ENCODE assay signal across 18 mouse cellular contexts in genomic region chr7:142699334-142699860, GRCm38 (mm10). TPM values are rescaled to one million over a fixed set of nuclear protein-coding genes. Genes with fewer than 3 reads are reported as not detected.
A peak's percentile ranks its signal among the peaks of the same experiment; 100 is the strongest.
DNase-seq lines count a peak whose midpoint lies in the region; ATAC-seq and TF ChIP-seq lines count a peak whose summit lies in the region.
"Had no signal": no experiment of that assay in that cellular context is flagged by ENCODE, and none has a peak within 500 bp of the region (broad histone marks: within the 10 kb centered on the region; RNA-seq: fewer than 3 reads in every experiment).

No protein-coding gene starts in this region.

- H3K9ac ChIP-seq in hindbrain, postnatal 0 days (replicated peaks; ENCODE audit: low read length): no peak overlapping the region
- no peak overlapping the region for H3K9ac ChIP-seq in hindbrain, embryonic 12.5 days
- H3K9ac ChIP-seq: embryonic facial prominence, embryonic 12.5 days; intestine, embryonic 15.5 days; lung, embryonic 15.5 days had no signal

- no peak overlapping the region for H3ac ChIP-seq in myocyte (ENCODE audit: control insufficient read depth, insufficient read length)

- no peak overlapping the region for H3K4me2 ChIP-seq in hindbrain, postnatal 0 days (ENCODE audit: low read depth, low read length)
- no peak overlapping the region for H3K4me2 ChIP-seq in hindbrain, embryonic 12.5 days (replicated peaks)
- H3K4me2 ChIP-seq in myocyte (ENCODE audit: low read depth): peak overlapping the region; percentile 56
- H3K4me2 ChIP-seq: embryonic facial prominence, embryonic 12.5 days; intestine, embryonic 15.5 days; lung, embryonic 15.5 days had no signal

- no peaks in the 10 kb centered on the region for H3K79me2 ChIP-seq in myocyte (ENCODE audit: control insufficient read depth, insufficient read depth)

- DNase-seq in hindbrain, postnatal 0 days (ENCODE audit: low spot score): peak; percentile 7
- peak; percentile 40 for DNase-seq in testis, postnatal 10 days (ENCODE audit: low spot score)
- DNase-seq in testis, postnatal 14 days (ENCODE audit: low spot score): no peak
- DNase-seq in gastrocnemius, postnatal 25 days: peak; percentile 60
- DNase-seq in layer of hippocampus, postnatal 10 days (ENCODE audit: low spot score in 2 of 2): no peak
- no peak for DNase-seq in layer of hippocampus, postnatal 25 days (ENCODE audit: extremely low spot score in 1 of 2, low spot score in 1 of 2)
- DNase-seq: cerebellum, postnatal 14 days; liver; thymus, postnatal 14 days had no signal

- no peak for TF ChIP-seq CTCF in hindbrain, postnatal 0 days (IDR thresholded peaks at IDR 0.05; ENCODE audit: low read depth)

- no peaks in the 10 kb centered on the region for H3K36me3 ChIP-seq in hindbrain, postnatal 0 days (ENCODE audit: insufficient read depth, low read length)
- no peaks in the 10 kb centered on the region for H3K36me3 ChIP-seq in hindbrain, embryonic 12.5 days
- H3K36me3 ChIP-seq in myocyte (ENCODE audit: control insufficient read depth, insufficient read depth): no peaks in the 10 kb centered on the region
- H3K36me3 ChIP-seq: embryonic facial prominence, embryonic 12.5 days; forebrain, embryonic 10.5 days; hindbrain, embryonic 10.5 days; intestine, embryonic 15.5 days; lung, embryonic 15.5 days had no signal

- TF ChIP-seq POLR2A in myocyte (IDR thresholded peaks at IDR 0.05; ENCODE audit: insufficient read length, low read depth): no peak

- H3K4me1 ChIP-seq in hindbrain, postnatal 0 days (ENCODE audit: insufficient read depth, low read length): no peaks in the 10 kb centered on the region
- H3K4me1 ChIP-seq in hindbrain, embryonic 12.5 days: no peaks in the 10 kb centered on the region
- H3K4me1 ChIP-seq: embryonic facial prominence, embryonic 12.5 days; forebrain, embryonic 10.5 days; hindbrain, embryonic 10.5 days; intestine, embryonic 15.5 days; lung, embryonic 15.5 days had no signal

- H3K27me3 ChIP-seq in hindbrain, postnatal 0 days (ENCODE audit: insufficient read depth, low read length): no peaks in the 10 kb centered on the region
- H3K27me3 ChIP-seq in hindbrain, embryonic 12.5 days: no peaks in the 10 kb centered on the region
- no peaks in the 10 kb centered on the region for H3K27me3 ChIP-seq in myocyte (ENCODE audit: control insufficient read depth, insufficient read depth, insufficient read length)
- H3K27me3 ChIP-seq: embryonic facial prominence, embryonic 12.5 days; intestine, embryonic 15.5 days; lung, embryonic 15.5 days had no signal

- H3K27ac ChIP-seq in hindbrain, postnatal 0 days: no peak overlapping the region
- no peak overlapping the region for H3K27ac ChIP-seq in hindbrain, embryonic 12.5 days
- H3K27ac ChIP-seq: embryonic facial prominence, embryonic 12.5 days; forebrain, embryonic 10.5 days; hindbrain, embryonic 10.5 days; intestine, embryonic 15.5 days; lung, embryonic 15.5 days had no signal

- 55% methylated on average over 5 of the region's 5 CpGs for WGBS in hindbrain, postnatal 0 days
- 67% methylated on average over 5 of the region's 5 CpGs for WGBS in hindbrain, embryonic 12.5 days

- H3K4me3 ChIP-seq in hindbrain, postnatal 0 days (ENCODE audit: low read length): no peak overlapping the region
- H3K4me3 ChIP-seq in hindbrain, embryonic 12.5 days: no peak overlapping the region
- no peak overlapping the region for H3K4me3 ChIP-seq in myocyte
- H3K4me3 ChIP-seq: embryonic facial prominence, embryonic 12.5 days; forebrain, embryonic 10.5 days; hindbrain, embryonic 10.5 days; intestine, embryonic 15.5 days; lung, embryonic 15.5 days had no signal

- no peaks in the 10 kb centered on the region for H3K9me3 ChIP-seq in hindbrain, postnatal 0 days (ENCODE audit: low read length)
- no peaks in the 10 kb centered on the region for H3K9me3 ChIP-seq in hindbrain, embryonic 12.5 days (replicated peaks)
- H3K9me3 ChIP-seq: embryonic facial prominence, embryonic 12.5 days; forebrain, embryonic 10.5 days; hindbrain, embryonic 10.5 days; intestine, embryonic 15.5 days; lung, embryonic 15.5 days had no signal

- no peak for ATAC-seq in hindbrain, postnatal 0 days
- no peak for ATAC-seq in hindbrain, embryonic 12.5 days (ENCODE audit: low FRiP score)
- ATAC-seq: intestine, embryonic 15.5 days had no signal

TF ChIP-seq in myocyte, 11 proteins besides CTCF, POLR2A, EP300 and RAD21:
- TF ChIP-seq TCF12 (IDR thresholded peaks at IDR 0.05; ENCODE audit: insufficient read depth, poor library complexity, severe bottlenecking) (no peak), MYOD1 (IDR thresholded peaks at IDR 0.05; ENCODE audit: control insufficient read depth in 1 of 3, insufficient read length in 2 of 3, low read depth in 2 of 3) (peak in 2 of 3 experiments; percentile 29 to 49)

RNA-seq across cellular contexts. Expression of gene Gm49394, which starts 29.7 kb away (rescaled TPM):
- total RNA-seq in hindbrain, postnatal 0 days (2014; rRNA removed): 0.32 and 0.68 TPM in 2 replicates
- not detected in 2 replicates for polyA plus RNA-seq in hindbrain, postnatal 0 days (2015; fragmentation: Nextera tagmentation; extraction: Ambion mirVana)
- polyA plus RNA-seq in hindbrain, embryonic 12.5 days (2016; fragmentation: Nextera tagmentation; extraction: Ambion mirVana): not detected in 2 replicates
- under 1 TPM in 1 of 2 experiments, not detected in 1; 0.08 TPM for total RNA-seq in gastrocnemius, postnatal 25 days (2021)
- polyA plus RNA-seq in myocyte (2012; fragmentation: generic; extraction: Trizol): 0.65 TPM
- under 1 TPM; 0.11 to 0.51 TPM for total RNA-seq in layer of hippocampus, postnatal 10 days (2021)
- total RNA-seq in layer of hippocampus, postnatal 25 days (2021): under 1 TPM; 0.34 to 0.56 TPM
- polyA plus RNA-seq: forebrain, embryonic 10.5 days; hindbrain, embryonic 10.5 days; stomach, embryonic 14.5 days had no signal

RNA-seq across cellular contexts. Expression of gene Igf2, which starts 32.8 kb away (rescaled TPM):
- total RNA-seq in hindbrain, postnatal 0 days (2014; rRNA removed): 262 and 308 TPM in 2 replicates
- 200 and 279 TPM in 2 replicates for polyA plus RNA-seq in hindbrain, postnatal 0 days (2015; fragmentation: Nextera tagmentation; extraction: Ambion mirVana)
- polyA plus RNA-seq in hindbrain, embryonic 12.5 days (2016; fragmentation: Nextera tagmentation; extraction: Ambion mirVana): 323 and 363 TPM in 2 replicates
- total RNA-seq in gastrocnemius, postnatal 25 days (2021): 100 to 1,000 TPM; 251 to 313 TPM
- 331 TPM for polyA plus RNA-seq in myocyte (2012; fragmentation: generic; extraction: Trizol)
- 100 to 1,000 TPM; 209 to 223 TPM for total RNA-seq in layer of hippocampus, postnatal 10 days (2021)
- 10 to 100 TPM; 63.1 to 72.7 TPM for total RNA-seq in layer of hippocampus, postnatal 25 days (2021)

RNA-seq across cellular contexts. Expression of gene Ins2, which starts 43.8 kb away (rescaled TPM):
- total RNA-seq in hindbrain, postnatal 0 days (2014; rRNA removed): not detected in 2 replicates
- 1.4 and 2.7 TPM in 2 replicates for polyA plus RNA-seq in hindbrain, postnatal 0 days (2015; fragmentation: Nextera tagmentation; extraction: Ambion mirVana)
- polyA plus RNA-seq in hindbrain, embryonic 12.5 days (2016; fragmentation: Nextera tagmentation; extraction: Ambion mirVana): 0.60 TPM in 1 of 2 replicates, not detected in the other
- not detected for total RNA-seq in gastrocnemius, postnatal 25 days (2021)
- polyA plus RNA-seq in myocyte (2012; fragmentation: generic; extraction: Trizol): 1.2 TPM
- total RNA-seq in layer of hippocampus, postnatal 10 days (2021): not detected
- not detected for total RNA-seq in layer of hippocampus, postnatal 25 days (2021)
- total RNA-seq: layer of hippocampus, adult 18-20 months had no signal
- polyA plus RNA-seq: embryonic facial prominence, embryonic 12.5 days; forebrain, embryonic 10.5 days; hindbrain, embryonic 10.5 days; lung, embryonic 15.5 days; stomach, embryonic 14.5 days had no signal

Comparison
In these comparisons a context has a peak if more than half of its experiments do, and no peak if none do; other contexts are left out.
1. DNase-seq: peak in hindbrain, postnatal 0 days (single experiment), testis, postnatal 10 days (single experiment) and gastrocnemius, postnatal 25 days (single experiment); none in testis, postnatal 14 days (single experiment), layer of hippocampus, postnatal 10 days (0 of 2) and layer of hippocampus, postnatal 25 days (0 of 2).